Mouse (Mus musculus) G1E (cell line): ENCODE results near the gene Dcst1. TPM values are rescaled to one million over a fixed set of nuclear protein-coding genes. Genes with fewer than 3 reads are reported as not detected.
A peak's percentile ranks its signal among the peaks of the same experiment; 100 is the strongest.

ENCODE experiments used
- ATAC-seq: 2 replicates; pipeline ENCODE4 v1.8.0; 2016; ENCODE audit warnings: mild to moderate bottlenecking; ENCODE audit not compliant: insufficient number of reproducible peaks, poor library complexity, low FRiP score, severe bottlenecking; ENCODE audit errors: extremely low read depth
- DNase-seq: peaks from one replicate; pipeline ENCODE4 v3.0.0; 2012; ENCODE audit warnings: low spot score
- H3K27me3 ChIP-seq: 2 replicates; pipeline ENCODE4 v1.6.1; 2012; ENCODE audit warnings: mild to moderate bottlenecking, low read length, inconsistent platforms; ENCODE audit not compliant: insufficient read depth
- H3K36me3 ChIP-seq: replicated peaks from 2 replicates; pipeline ENCODE3; 2012; ENCODE audit warnings: mild to moderate bottlenecking, inconsistent platforms
- H3K4me1 ChIP-seq: 2 replicates; pipeline ENCODE4 v1.6.1; 2012; ENCODE audit warnings: low read depth, low read length, inconsistent platforms, mixed read lengths; ENCODE audit not compliant: insufficient read depth
- H3K4me3 ChIP-seq: 2 replicates; pipeline ENCODE4 v1.5.1; 2012; ENCODE audit warnings: low read depth, mild to moderate bottlenecking, inconsistent platforms, low read length, moderate library complexity, mixed read lengths
- H3K9me3 ChIP-seq: replicated peaks from 2 replicates; pipeline ENCODE4 v1.6.1; 2012; ENCODE audit warnings: inconsistent platforms
- CTCF ChIP-seq: IDR thresholded peaks from 2 replicates; pipeline ENCODE4 v1.5.1; 2012; ENCODE audit warnings: low read depth, low read length, inconsistent platforms, mixed read lengths
- GATA1 ChIP-seq: IDR thresholded peaks from 2 replicates; pipeline ENCODE4 v1.6.1; 2012; ENCODE audit warnings: borderline replicate concordance, low read length, inconsistent platforms, mixed read lengths
- GATA2 ChIP-seq: IDR thresholded peaks from 2 replicates; pipeline ENCODE4 v1.6.1; 2012; ENCODE audit warnings: low read depth, low read length, inconsistent platforms, borderline replicate concordance
- POLR2AphosphoS5 ChIP-seq: IDR thresholded peaks from 2 replicates; pipeline ENCODE4 v1.6.1; 2012; ENCODE audit warnings: low read depth, low read length, inconsistent platforms; ENCODE audit not compliant: insufficient replicate concordance
- TAL1 ChIP-seq: conservative IDR thresholded peaks from 2 replicates; pipeline ENCODE4 v1.6.1; 2012; ENCODE audit warnings: low read depth, low read length, inconsistent platforms, mixed read lengths
- polyA plus RNA-seq: library from polyadenylated mRNA; stranded (reverse); fragments of >175 nt; gene quantifications from 2 replicates; pipeline ENCODE4 v1.2.3, GENCODE M21; 2012
- total RNA-seq, 2 experiments: library from RNA; stranded (forward) in 1 of 2; stranded (reverse) in 1 of 2; fragments of 200-1000 nt in 1 of 2; fragments of >200 nt in 1 of 2; fragmentation: Nextera tagmentation in 1 of 2; gene quantifications; 2 replicates each; pipeline ENCODE4 v1.2.3; 2014 to 2017

Gene Dcst1
- total and polyA plus RNA-seq, 3 experiments, result 0.22 TPM; not detected in 2

DNA sequence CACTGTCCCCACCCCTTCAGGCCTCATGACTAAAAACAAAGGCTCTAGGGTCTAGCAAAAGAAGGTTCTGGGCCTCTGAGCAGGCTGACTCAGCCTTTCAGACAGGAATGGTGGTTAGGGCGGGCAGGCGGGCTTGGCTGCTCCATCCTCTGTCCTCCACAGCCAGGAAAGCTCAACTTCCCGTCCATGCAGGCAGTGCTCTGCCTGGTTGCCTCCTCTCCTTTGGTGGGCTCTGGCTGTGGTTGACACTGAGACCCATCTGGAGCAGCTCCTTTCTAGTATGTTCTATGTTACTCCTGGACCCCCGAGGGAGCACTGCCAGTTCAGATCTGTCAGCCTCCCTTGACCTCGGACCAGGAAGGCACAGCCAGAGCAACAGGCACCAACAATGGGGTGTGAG, 37.6 kb upstream of the Dcst1 start, which contains the start of gene Lenep:
TSS of gene Lenep (minus strand) at position 101 of the 400 bp plus-strand sequence.
- Histone ChIP-seq H3K9me3 (no peaks in the 10 kb centered on the region), H3K36me3 (peaks cover 88% of the 10 kb centered on the region), H3K4me1 (peaks cover 16% of the 10 kb centered on the region), H3K27me3 (no peaks in the 10 kb centered on the region), H3K4me3 (no peak within 1 kb of the TSS)
- DNase-seq (no peak), ATAC-seq (no peak)
- TF ChIP-seq CTCF (no peak), POLR2AphosphoS5 (no peak), GATA2 (no peak)

DNA sequence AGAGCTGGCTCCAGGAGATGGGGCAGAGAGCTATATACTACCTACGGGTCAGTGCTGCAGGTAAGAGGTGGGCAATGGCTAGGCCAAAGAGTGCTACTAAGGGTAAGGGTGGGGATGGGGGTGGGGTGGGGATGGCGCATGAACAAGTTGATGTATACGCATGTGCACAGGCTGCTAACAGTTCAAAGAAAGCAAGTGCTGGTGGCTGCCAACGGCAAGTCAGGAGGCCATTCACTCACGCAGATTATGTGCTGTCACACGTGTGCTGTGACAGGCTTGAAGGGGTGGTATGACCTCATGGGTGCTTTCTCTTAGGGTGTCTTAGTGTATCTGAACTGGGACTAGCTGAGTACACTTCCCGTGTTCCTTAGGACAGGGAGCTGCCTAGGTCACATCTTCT, 36.3 kb upstream of the Dcst1 start:
- H3K36me3 ChIP-seq, result peaks cover 78% of the 10 kb centered on the region

DNA sequence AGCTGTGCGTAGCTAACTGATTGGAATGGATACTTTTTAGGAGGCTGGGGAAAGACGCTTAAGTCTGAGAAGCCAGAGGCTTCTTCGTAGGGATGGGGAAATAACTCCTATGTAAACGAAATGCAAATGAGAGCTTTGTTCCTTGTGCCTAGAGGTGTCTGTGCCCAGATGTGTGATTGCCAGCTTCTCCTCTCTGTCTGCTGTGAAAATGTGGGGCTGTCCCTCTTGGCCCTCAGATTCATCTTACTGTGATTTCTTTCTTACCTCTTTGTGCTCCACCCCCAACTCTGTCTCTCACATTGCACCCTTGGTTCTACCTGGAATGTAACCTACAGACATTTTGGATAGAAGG, 31.6 kb upstream of the Dcst1 start:
- DNase-seq (no peak), ATAC-seq (no peak)
- TF ChIP-seq POLR2AphosphoS5 (no peak), TAL1 (no peak), CTCF (no peak), GATA1 (no peak), GATA2 (no peak)
- H3K4me3 ChIP-seq, result peak overlapping the region; percentile 83; the same call in 1 of the 2 replicates
- peaks cover 31% of the 10 kb centered on the region for H3K36me3 ChIP-seq
- H3K9me3 ChIP-seq, result no peaks in the 10 kb centered on the region
- no peaks in the 10 kb centered on the region for H3K27me3 ChIP-seq
- peaks cover 45% of the 10 kb centered on the region for H3K4me1 ChIP-seq

More for the DNA sequence above, 36.3 kb upstream of the Dcst1 start:
- DNase-seq (no peak), ATAC-seq (no peak)
- no peak for TF ChIP-seq GATA2
- no peak for TF ChIP-seq POLR2AphosphoS5
- no peak for TF ChIP-seq TAL1
- TF ChIP-seq CTCF, result no peak
- TF ChIP-seq GATA1, result no peak
- Histone ChIP-seq H3K4me3 (no peak overlapping the region), H3K4me1 (peaks cover 14% of the 10 kb centered on the region), H3K9me3 (no peaks in the 10 kb centered on the region), H3K27me3 (no peaks in the 10 kb centered on the region)

DNA sequence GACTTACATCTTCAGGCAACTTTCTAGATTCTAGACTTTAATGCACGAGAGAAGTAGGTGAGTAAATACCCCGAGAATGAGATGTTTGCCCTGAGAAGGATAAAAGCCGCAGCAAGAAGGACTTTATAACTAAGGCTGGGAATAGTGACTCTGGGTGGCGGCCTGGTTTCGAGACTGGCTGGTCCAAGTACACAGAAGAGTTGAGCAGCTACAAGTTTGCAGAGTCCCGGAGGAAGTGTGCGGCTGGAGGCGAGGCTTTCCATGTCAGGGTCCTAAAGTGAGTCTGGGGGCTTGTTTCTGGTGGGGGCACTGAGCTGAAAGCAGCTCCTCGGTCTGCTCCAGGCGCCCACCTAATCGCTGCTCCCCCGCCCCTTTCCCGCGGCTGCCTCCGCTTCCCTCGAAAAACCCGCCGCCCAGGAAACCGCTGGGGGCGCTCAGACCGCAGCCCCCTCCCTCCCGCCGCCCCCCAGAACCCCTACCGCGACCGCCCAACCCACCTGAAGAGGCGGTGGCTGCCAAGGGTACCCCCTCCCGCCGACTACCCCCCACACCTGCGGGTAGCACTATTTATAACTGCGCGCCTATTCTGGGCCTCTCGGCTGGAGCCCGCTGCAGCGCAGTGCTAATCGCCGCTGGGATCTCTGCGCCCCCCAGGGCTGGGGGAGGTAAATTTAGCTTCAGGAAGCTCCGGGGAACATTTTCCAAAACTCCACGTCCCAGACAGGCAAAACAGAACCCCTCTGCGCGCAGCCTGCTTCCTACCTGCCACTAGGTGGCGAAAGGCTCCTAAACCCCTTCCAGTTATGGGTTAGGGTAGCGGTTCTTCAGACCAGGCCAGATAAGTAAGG, 31.0 kb upstream of the Dcst1 start:
- H3K4me3 ChIP-seq, result peak overlapping the region; percentile 83
- no peak for ATAC-seq
- no peaks in the 10 kb centered on the region for H3K9me3 ChIP-seq
- peak; percentile 50 for DNase-seq
- H3K27me3 ChIP-seq, result no peaks in the 10 kb centered on the region
- peaks cover 29% of the 10 kb centered on the region for H3K36me3 ChIP-seq
- H3K4me1 ChIP-seq, result peaks cover 51% of the 10 kb centered on the region
- TF ChIP-seq CTCF (peak; percentile 87), TAL1 (no peak)

DNA sequence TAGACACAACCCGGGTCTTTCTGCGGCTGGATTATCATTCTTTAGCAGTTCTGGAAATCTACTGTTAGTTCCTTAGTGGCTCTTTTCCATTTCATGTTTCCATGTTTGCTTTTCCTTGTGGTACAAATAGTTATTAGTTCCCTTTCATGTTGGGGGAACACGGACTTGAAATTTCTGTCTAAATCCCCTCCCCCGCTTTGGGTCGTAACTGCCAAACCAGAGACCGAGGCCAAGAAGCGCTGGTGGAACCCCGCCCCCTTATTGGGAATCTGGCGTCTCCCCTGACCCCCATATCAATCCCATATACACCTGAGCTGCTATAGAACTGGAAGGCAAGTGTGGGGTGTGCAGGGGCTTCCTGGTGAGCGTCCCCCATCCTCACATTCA, 30.4 kb upstream of the Dcst1 start:
- TF ChIP-seq GATA1 (no peak), POLR2AphosphoS5 (no peak), TAL1 (no peak)
- Histone ChIP-seq H3K27me3 (no peaks in the 10 kb centered on the region), H3K4me1 (peaks cover 57% of the 10 kb centered on the region), H3K4me3 (peak overlapping the region; percentile 83), H3K36me3 (peaks cover 29% of the 10 kb centered on the region), H3K9me3 (no peaks in the 10 kb centered on the region)
- DNase-seq (no peak), ATAC-seq (no peak)

DNA sequence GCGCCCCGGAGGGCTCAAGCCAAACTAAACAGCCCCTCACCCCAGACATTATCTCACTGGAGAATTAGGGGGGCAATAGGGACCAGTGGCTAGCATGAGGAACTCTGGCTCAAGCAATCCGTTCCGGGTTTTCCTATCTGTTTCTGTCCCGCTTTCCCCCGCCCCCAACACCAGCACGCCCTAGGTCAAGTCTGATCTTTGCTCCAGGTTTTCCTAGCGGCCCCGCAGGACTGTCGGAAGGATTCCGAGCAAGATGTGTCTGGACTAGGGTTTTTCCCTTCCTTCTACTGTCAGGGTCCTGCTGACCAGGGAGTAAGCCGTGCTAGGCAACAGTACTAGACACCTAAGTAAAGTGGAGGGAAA, 29.8 kb upstream of the Dcst1 start:
- H3K27me3 ChIP-seq, result no peaks in the 10 kb centered on the region
- DNase-seq (no peak), ATAC-seq (no peak)
- H3K36me3 ChIP-seq, result peaks cover 29% of the 10 kb centered on the region
- no peaks in the 10 kb centered on the region for H3K9me3 ChIP-seq
- TF ChIP-seq CTCF (no peak), TAL1 (no peak), GATA2 (no peak), GATA1 (no peak), POLR2AphosphoS5 (no peak)
- peaks cover 62% of the 10 kb centered on the region for H3K4me1 ChIP-seq
- peak overlapping the region; percentile 83 for H3K4me3 ChIP-seq
